Mouse (Mus musculus): ENCODE measurements around the gene Mink1.
"Not testable (repeated sequence)": the region's sequence is repeated elsewhere in the genome, so short reads cannot be mapped to it uniquely, and the experiment has no call there.

The Mink1 gene

GRCm38 (mm10) chr11:70562287-70562994 lies at the start of gene Mink1:
TSS of gene Mink1 (plus strand) at chr11:70562881.
- DNase-seq (ENCODE audit: low spot score in 2 of 2): peak; percentile 84 to 92

DNA sequence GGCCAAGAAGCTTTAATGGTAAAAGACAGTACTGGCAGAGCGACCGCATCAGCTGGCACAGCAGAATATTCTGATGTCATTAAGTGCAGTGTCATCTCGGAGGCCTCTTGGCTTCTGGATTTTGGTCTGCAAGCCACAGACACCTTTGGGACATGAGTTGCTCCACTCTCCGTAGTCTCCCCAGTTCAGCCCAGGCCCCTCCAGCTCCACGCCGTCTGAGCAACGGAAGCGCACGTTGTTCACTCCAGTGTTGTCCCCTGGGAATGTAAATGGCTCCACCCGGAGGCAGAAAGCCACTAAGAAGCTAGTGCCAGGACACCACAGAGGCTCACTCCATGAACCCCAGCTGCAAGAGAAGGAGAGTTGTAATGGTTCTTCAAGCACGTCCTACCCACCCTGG lies 49.2 kb upstream of the Mink1 start:
- DNase-seq (ENCODE audit: low spot score in 2 of 2): no peak

DNA sequence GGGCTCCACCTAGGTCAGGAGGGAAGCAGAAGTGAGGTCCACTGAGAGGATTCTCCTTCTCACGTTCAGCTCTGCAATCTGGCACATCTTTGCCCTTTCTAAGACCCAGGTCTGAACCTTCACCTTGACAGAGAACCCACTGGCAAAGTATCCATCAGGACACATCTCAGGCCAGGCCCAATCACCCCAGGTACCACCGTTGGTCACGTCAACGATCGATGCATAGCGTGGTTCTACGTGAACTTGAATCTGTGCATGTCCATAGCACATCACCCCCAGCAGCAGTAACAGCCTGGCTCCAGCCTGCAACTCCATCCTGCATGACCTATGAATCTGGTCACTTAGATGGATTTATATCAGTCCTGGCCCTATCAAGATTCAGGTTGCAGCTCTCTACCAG lies 48.4 kb upstream of the Mink1 start, which contains the start of gene Vmo1:
Gene Vmo1, minus strand, starts transcription at position 329 of the 400 bp plus-strand sequence.
- DNase-seq (ENCODE audit: low spot score in 2 of 2): no peak

GRCm38 (mm10) chr11:70516352-70516751 lies 46.3 kb upstream of the Mink1 start:
- peak in 1 of 2 experiments; percentile 37 for DNase-seq (ENCODE audit: low spot score in 2 of 2)

DNA sequence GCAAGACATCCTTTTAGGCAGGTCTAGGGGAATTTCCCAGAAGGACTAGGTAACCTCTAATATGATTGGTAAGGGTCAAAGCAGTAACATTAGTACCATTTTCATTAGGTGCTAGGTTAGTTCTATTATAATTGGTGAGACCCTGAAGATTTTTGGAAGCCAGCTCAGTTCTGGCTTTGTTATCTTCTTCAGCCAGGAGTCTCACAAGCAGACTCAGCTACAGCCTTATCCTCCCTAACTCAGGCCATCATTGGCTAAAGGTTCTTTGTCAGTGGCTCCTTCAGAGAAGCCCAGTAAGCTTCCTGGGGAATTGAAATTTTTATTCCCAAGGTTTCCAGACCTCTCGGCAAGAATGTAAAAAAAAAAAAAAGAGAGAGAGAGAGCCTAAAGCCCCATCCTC lies 44.2 kb upstream of the Mink1 start:
- DNase-seq (ENCODE audit: low spot score in 2 of 2): no peak

GRCm38 (mm10) chr11:70518923-70519322 lies 43.8 kb upstream of the Mink1 start, which contains the start of gene Gltpd2:
TSS of gene Gltpd2 (plus strand) at chr11:70519196.
- no peak for DNase-seq (ENCODE audit: low spot score in 2 of 2)

DNA sequence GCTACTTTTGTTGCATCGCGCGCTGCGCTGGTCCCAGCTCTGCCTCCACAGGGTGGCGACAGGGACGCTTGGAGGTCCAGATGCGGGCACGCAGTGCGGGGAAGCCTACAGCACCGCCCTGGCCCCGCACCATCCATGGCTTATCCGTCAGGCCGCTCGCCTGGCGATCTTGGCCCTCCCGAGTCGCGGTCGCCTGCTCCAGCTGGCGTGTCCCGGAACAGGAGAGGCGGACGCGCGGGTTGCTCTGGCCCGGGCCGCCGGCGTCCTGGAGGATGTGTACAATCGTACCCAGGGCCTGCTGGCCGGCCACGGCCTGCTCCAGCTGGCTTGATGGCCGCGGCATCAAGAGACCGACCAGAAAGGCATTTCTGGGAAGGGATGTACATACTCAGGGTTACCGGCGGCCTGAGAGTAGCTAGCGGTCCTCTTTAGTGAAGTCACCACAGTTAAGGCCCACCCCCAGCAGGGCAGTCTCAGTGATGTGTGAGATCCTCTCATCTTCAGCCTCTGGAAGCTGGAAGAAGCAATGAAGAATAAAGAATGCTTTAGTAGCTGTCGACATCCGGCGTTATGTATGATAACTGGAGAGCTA lies 42.4 kb upstream of the Mink1 start:
- no peak for DNase-seq (ENCODE audit: low spot score in 2 of 2)

- DNase-seq (ENCODE audit: low spot score in 2 of 2): not testable (repeated sequence)
Observed at GRCm38 (mm10) chr11:70523306-70523989, 39.2 kb upstream of the Mink1 start.

DNA sequence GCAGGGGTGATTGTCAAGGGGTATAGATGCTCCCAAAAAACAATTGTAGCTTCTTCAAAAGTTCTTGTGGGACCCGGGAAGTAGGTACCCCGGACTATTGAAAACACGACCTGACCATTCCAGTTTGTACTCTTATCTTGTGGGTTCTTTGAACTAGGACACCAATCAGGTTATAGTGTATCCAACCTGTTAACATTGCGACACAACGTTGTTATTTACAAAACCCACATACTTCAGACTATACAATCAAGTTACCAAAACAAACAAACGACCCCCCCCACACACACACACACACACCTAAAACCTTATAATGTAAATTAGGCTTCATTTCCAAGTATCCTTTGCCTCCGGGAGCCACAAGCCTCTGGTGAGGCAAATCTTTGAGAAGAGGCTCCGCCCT lies 37.9 kb upstream of the Mink1 start:
- DNase-seq (ENCODE audit: low spot score in 2 of 2): no peak

GRCm38 (mm10) chr11:70525184-70525678 lies 37.5 kb upstream of the Mink1 start, which contains the start of gene Psmb6:
TSS of gene Psmb6 (plus strand) at chr11:70525367.
- DNase-seq (ENCODE audit: low spot score in 2 of 2): peak; percentile 85 to 91

DNA sequence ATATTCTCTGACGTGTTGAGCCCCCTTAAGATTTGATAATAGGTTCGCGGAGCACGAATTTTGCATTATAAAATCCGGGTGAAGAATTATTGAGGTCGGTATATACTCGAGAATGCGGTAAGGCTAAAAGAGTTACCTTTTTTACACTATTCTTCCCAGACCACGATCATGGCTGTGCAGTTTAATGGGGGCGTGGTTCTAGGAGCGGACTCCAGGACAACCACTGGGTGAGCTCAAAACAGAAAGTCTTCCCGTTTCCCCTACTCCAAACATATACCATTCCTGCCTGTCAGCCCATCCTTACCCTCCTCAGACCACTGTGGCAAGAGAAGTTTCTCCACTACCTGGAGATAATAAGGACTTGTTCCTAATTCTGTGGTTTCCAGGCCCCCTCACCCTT lies 37.0 kb upstream of the Mink1 start:
- no peak for DNase-seq (ENCODE audit: low spot score in 2 of 2)

- no peak for DNase-seq (ENCODE audit: low spot score in 2 of 2)
Observed at GRCm38 (mm10) chr11:70526211-70526610, 36.5 kb upstream of the Mink1 start.

DNA sequence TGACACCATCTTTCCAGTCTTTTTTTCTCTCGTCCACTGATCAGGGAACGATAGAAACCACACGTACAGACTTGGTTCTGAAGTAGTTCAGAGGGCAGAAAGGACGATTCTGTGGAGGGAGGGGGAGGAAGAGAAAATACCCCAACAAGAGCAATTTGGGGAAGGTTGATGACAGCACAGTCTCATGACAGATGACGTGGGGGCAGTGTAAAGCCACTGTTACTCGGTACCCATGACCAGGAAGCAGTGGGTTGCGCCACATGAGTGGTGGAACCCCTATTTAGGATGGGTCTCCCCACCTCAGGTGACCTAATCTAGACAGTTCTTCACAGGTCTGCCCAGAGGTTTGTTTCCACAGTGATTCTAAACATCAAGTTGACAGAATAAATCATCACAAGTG lies 34.1 kb upstream of the Mink1 start:
- no peak for DNase-seq (ENCODE audit: low spot score in 2 of 2)

DNA sequence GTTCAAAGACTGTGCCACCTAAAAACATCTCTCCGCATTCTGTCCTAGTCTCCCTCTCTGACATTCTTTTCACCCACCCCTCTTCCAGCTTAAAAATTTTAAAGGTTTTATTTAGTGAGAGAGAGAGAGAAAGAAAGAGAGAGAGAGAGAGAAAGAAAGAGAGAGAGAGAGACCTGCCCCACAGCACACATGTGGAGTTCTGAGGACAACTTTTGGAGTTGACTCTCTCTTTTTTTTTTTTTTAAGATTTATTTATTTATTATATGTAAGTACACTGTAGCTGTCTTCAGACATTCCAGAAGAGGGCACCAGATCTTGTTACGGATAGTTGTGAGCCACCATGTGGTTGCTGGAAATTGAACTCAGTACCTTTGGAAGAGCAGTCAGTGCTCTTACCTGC lies 31.6 kb upstream of the Mink1 start:
- DNase-seq (ENCODE audit: low spot score in 2 of 2): not testable (repeated sequence)

GRCm38 (mm10) chr11:70532839-70533238 lies 29.8 kb upstream of the Mink1 start, which contains the start of gene Gm40193:
TSS of gene Gm40193 (minus strand) at chr11:70532939.
- no peak for DNase-seq (ENCODE audit: low spot score in 2 of 2)

DNA sequence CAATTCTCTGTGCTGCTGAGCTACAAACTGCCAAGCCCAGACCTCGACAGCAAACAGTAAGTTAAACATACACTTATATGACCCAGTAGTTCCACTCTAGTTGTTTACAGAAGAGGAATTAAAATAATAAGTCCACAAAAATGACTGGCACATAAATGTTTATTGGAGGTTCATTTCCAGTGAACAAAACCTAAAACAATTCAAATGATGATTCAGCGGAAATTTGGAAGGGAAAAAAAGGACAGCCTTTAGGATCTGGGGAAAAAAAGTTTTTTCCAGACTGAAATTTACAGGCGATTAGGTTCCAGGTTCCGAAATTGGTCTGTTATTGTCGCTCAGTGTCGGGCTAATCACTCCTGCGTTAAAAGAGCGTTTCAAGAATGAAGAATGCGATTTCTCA lies 23.3 kb upstream of the Mink1 start:
- DNase-seq (ENCODE audit: low spot score in 2 of 2): no peak

DNA sequence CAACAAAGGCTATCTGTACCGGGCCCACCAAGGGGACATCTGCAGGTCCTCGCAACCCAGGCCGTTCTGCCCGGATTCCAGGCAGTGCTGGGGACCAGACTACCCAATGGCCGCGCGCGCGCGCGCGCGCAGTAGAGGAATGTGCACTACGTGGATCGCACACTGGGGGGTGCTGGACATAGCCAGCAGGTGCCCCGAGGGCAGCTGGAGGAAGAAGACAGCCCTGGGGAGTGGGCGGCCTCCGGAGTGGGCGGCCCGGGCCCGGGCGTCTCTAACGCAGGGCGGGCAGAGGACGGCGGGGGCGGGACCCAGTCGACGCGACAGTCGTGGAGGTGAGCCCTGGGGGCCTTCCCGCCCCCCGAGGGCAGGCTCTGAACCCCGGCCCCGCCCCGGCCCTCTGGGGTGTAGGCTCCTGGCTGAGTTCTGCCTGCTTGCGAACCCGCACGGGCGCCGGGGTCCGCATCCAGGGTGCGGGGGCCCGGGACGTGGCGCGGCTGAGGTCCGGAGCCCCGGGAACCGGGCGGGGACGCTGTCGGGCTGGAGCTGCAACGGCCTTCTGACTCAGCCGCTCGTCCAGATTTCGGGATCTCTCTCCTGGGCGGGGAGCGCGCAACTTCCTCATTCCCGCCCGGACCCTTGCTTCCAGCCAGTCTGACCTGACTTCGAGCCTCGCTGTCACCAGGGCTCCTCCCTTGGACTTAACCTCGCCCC lies 22.6 kb upstream of the Mink1 start, which contains the start of gene Pld2:
Gene Pld2, plus strand, starts transcription at position 188 of the 711 bp plus-strand sequence.
- peak; percentile 75 to 76 for DNase-seq (ENCODE audit: low spot score in 2 of 2)

DNA sequence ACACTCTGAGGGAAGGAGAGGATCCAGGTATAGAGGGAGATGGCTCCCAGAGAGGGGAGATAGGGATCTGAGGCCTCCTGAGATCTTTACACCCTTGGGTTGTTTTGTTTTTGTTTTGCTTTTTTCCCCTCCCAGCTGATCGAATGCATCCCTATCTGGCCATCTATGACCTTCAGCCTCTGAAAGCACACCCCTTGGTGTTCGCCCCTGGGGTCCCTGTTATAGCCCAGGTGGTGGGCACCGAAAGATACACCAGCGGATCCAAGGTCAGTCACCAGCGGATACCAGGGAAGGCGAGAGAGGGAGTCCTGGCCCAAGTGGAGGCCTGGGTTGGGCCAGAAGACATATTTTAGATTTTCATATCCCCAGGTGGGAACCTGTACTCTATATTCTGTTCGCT lies 21.8 kb upstream of the Mink1 start:
- DNase-seq (ENCODE audit: low spot score in 2 of 2): no peak

- DNase-seq (ENCODE audit: low spot score in 2 of 2): no peak
Observed at GRCm38 (mm10) chr11:70541415-70541814, 21.3 kb upstream of the Mink1 start.

- DNase-seq (ENCODE audit: low spot score in 2 of 2): no peak
Observed at GRCm38 (mm10) chr11:70544496-70544895, 18.2 kb upstream of the Mink1 start.

DNA sequence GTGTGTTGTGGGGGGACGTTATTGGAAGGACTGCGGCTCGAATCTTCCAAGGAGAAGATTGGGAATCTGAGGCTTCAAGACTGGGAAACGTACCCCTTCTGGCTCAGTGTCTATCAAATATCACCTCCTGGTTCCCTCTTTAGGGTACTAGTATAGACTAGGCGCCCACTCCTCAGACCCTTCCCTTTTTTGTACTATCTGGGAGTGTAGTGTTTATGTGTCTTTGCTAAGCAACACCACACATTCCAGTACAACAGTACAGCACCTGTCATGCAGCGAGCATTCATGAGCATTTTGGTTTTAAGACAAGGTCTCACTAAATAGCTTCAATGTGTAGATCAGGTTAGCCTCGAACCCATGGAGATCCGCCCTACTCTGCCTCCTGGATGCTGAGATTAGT lies 11.2 kb upstream of the Mink1 start:
- DNase-seq (ENCODE audit: low spot score in 2 of 2): no peak

- DNase-seq (ENCODE audit: low spot score in 2 of 2): no peak
Observed at GRCm38 (mm10) chr11:70553940-70554339, 8.7 kb upstream of the Mink1 start.
